Mouse (Mus musculus) MEL (cell line): ENCODE data around the gene Klra1. TPM values are rescaled to one million over a fixed set of nuclear protein-coding genes. Genes with fewer than 3 reads are reported as not detected.

ENCODE experiments used
- DNase-seq: peaks from one replicate; pipeline ENCODE4 v3.0.0; 2011; ENCODE audit warnings: low read depth, low spot score
- H3K27ac ChIP-seq: 2 replicates; pipeline ENCODE4 v1.5.1; 2012; ENCODE audit warnings: low read depth, mild to moderate bottlenecking, control low read depth, low read length, moderate library complexity; ENCODE audit not compliant: control insufficient read depth
- H3K27me3 ChIP-seq, 2 experiments: fragments of 150-350 bp in 1 of 2; sonication (generic) in 1 of 2; 2 replicates each; pipeline ENCODE4 v1.6.1; 2012; ENCODE audit warnings: low read length in 2 of 2, mild to moderate bottlenecking in 2 of 2, improper control_type of control experiment in 1 of 2, moderate library complexity in 1 of 2; ENCODE audit not compliant: insufficient read depth in 2 of 2, control insufficient read depth in 1 of 2
- H3K36me3 ChIP-seq, 2 experiments: 2 replicates each; pipeline ENCODE4 v1.6.1; 2012 to 2014; ENCODE audit warnings: low read length in 2 of 2, improper control_type of control experiment in 1 of 2, inconsistent platforms in 1 of 2, mild to moderate bottlenecking in 1 of 2; ENCODE audit not compliant: insufficient read depth in 2 of 2, control insufficient read depth in 1 of 2
- H3K4me1 ChIP-seq, 2 experiments: fragments of 150-350 bp in 1 of 2; sonication (generic) in 1 of 2; 2 replicates each; pipeline ENCODE4 v1.6.1; 2012; ENCODE audit warnings: low read length in 2 of 2, improper control_type of control experiment in 1 of 2, mild to moderate bottlenecking in 1 of 2; ENCODE audit not compliant: insufficient read depth in 2 of 2, control insufficient read depth in 1 of 2
- H3K4me3 ChIP-seq, 2 experiments: fragments of 150-350 bp in 1 of 2; sonication (generic) in 1 of 2; 2 replicates each; pipeline ENCODE4 v1.5.1; 2012; ENCODE audit warnings: low read depth in 2 of 2, low read length in 2 of 2, mild to moderate bottlenecking in 2 of 2, moderate library complexity in 2 of 2, control low read depth in 1 of 2, improper control_type of control experiment in 1 of 2; ENCODE audit not compliant: control insufficient read depth in 1 of 2, insufficient read depth in 1 of 2
- H3K79me2 ChIP-seq: 2 replicates; pipeline ENCODE4 v1.6.1; 2012; ENCODE audit warnings: mild to moderate bottlenecking, low read length, moderate library complexity; ENCODE audit not compliant: control insufficient read depth, poor library complexity, insufficient read depth
- H3K9ac ChIP-seq: 2 replicates; pipeline ENCODE4 v1.6.1; 2012; ENCODE audit warnings: low read depth, mild to moderate bottlenecking, control low read depth, low read length, moderate library complexity; ENCODE audit not compliant: control insufficient read depth, poor library complexity, severe bottlenecking
- H3K9me3 ChIP-seq: fragments of 150-350 bp; sonication (generic); replicated peaks from 2 replicates; pipeline ENCODE4 v1.6.1; 2012; ENCODE audit warnings: mild to moderate bottlenecking, low read length, improper control_type of control experiment, moderate library complexity; ENCODE audit not compliant: insufficient read depth
- BHLHE40 ChIP-seq: IDR thresholded peaks from 2 replicates; pipeline ENCODE4 v1.6.1; 2012; ENCODE audit warnings: low read depth, mild to moderate bottlenecking, inconsistent platforms, low read length, improper control_type of control experiment, borderline replicate concordance
- CTCF ChIP-seq, 3 experiments: IDR thresholded peaks in 2 of 3; conservative IDR thresholded peaks in 1 of 3; 2 replicates each; pipeline ENCODE4 v1.5.1; 2011 to 2012; ENCODE audit warnings: low read length in 3 of 3, low read depth in 2 of 3, mild to moderate bottlenecking in 2 of 3, improper control_type of control experiment in 1 of 3, inconsistent platforms in 1 of 3, mixed read lengths in 1 of 3, moderate library complexity in 1 of 3; ENCODE audit not compliant: control insufficient read depth in 1 of 3, insufficient read depth in 1 of 3, poor library complexity in 1 of 3, severe bottlenecking in 1 of 3
- JUND ChIP-seq: IDR thresholded peaks from 2 replicates; pipeline ENCODE4 v1.6.1; 2011; ENCODE audit warnings: low read depth, mild to moderate bottlenecking, improper control_type of control experiment, low read length
- MAFK ChIP-seq: IDR thresholded peaks from 2 replicates; pipeline ENCODE4 v1.6.1; 2011; ENCODE audit warnings: low read depth, mild to moderate bottlenecking, low read length, improper control_type of control experiment, borderline replicate concordance
- MXI1 ChIP-seq: IDR thresholded peaks from 2 replicates; pipeline ENCODE4 v1.6.1; 2011; ENCODE audit warnings: mild to moderate bottlenecking, low read depth, low read length, improper control_type of control experiment
- MYB ChIP-seq: IDR thresholded peaks from 2 replicates; pipeline ENCODE4 v1.6.1; 2011; ENCODE audit warnings: mild to moderate bottlenecking, low read depth, low read length, improper control_type of control experiment
- POLR2A ChIP-seq, 2 experiments: IDR thresholded peaks; 2 replicates each; pipeline ENCODE4 v1.6.1; 2011 to 2012; ENCODE audit warnings: low read length in 2 of 2, mild to moderate bottlenecking in 2 of 2, control low read depth in 1 of 2, improper control_type of control experiment in 1 of 2, low read depth in 1 of 2, moderate library complexity in 1 of 2; ENCODE audit not compliant: control insufficient read depth in 1 of 2, insufficient read depth in 1 of 2, poor library complexity in 1 of 2
- RCOR1 ChIP-seq: IDR thresholded peaks from 2 replicates; pipeline ENCODE4 v1.6.1; 2012; ENCODE audit warnings: low read depth, mild to moderate bottlenecking, inconsistent platforms, low read length, improper control_type of control experiment
- SMC3 ChIP-seq: IDR thresholded peaks from 2 replicates; pipeline ENCODE4 v1.6.1; 2011; ENCODE audit warnings: low read depth, low read length, improper control_type of control experiment
- TCF12 ChIP-seq: IDR thresholded peaks from 2 replicates; pipeline ENCODE4 v1.6.1; 2014; ENCODE audit warnings: low read depth, mild to moderate bottlenecking, inconsistent platforms, low read length, improper control_type of control experiment, moderate library complexity
- UBTF ChIP-seq: IDR thresholded peaks from 2 replicates; pipeline ENCODE4 v1.6.1; 2012; ENCODE audit warnings: low read depth, mild to moderate bottlenecking, inconsistent platforms, low read length, improper control_type of control experiment, moderate library complexity, borderline replicate concordance; ENCODE audit not compliant: insufficient read depth
- USF1 ChIP-seq: IDR thresholded peaks from 2 replicates; pipeline ENCODE4 v1.6.1; 2014; ENCODE audit warnings: low read depth, mild to moderate bottlenecking, inconsistent platforms, low read length, improper control_type of control experiment, moderate library complexity
- ZC3H11A ChIP-seq: IDR thresholded peaks from 2 replicates; pipeline ENCODE4 v1.6.1; 2012; ENCODE audit warnings: low read depth, mild to moderate bottlenecking, inconsistent platforms, low read length, improper control_type of control experiment
- ZNF384 ChIP-seq: IDR thresholded peaks from 2 replicates; pipeline ENCODE4 v1.6.1; 2012; ENCODE audit warnings: low read depth, mild to moderate bottlenecking, inconsistent platforms, low read length, improper control_type of control experiment
- polyA plus RNA-seq, 2 experiments: library from polyadenylated mRNA; stranded (reverse) in 1 of 2; unstranded in 1 of 2; fragments of >175 nt in 1 of 2; fragments of >200 nt in 1 of 2; gene quantifications; 2 replicates each; pipeline versions ENCODE4 v1.2.1 to v1.2.4; 2012; ENCODE audit warnings: low replicate concordance in 2 of 2, low read depth in 1 of 2; ENCODE audit not compliant: insufficient read length in 2 of 2, insufficient read depth in 1 of 2, missing spikeins in 1 of 2
- total RNA-seq: library from RNA; depleted of rRNA; stranded (reverse); fragments of 300-350 nt; gene quantifications from 2 replicates; pipeline ENCODE4 v1.2.3, GENCODE M21; 2012; rRNA removed

The Klra1 gene
- 0.12 TPM in 1 of 2 replicates, not detected in the other for total RNA-seq
- polyA plus RNA-seq: under 1 TPM in 1 of 2 experiments, not detected in 1; 0.10 TPM

DNA sequence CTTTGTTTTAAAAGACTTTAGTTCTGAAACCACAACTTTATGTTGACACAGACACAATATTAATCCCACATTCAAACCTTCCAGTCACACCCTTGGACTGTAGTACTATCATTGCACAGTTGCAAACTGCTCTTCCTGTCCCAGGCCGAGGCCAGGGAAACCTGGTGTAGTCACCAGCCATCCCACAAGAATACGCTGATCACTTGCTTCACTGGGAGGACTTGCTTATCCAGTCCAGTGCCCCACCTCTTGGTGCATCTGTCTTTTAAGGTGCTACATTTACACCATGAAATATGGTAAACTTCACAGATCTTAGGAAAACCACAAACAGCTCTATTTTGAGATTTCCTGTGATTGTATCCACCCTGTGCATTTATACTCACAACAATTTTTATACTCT lies at the start of gene Klra1:
Gene Klra1 (minus strand): TSS at position 125 of the 400 bp plus-strand sequence.
- no peaks in the 10 kb centered on the region for H3K9me3 ChIP-seq
- no peak within 1 kb of the TSS for H3K9ac ChIP-seq
- DNase-seq: no peak
- TF ChIP-seq MAFK (no peak), RCOR1 (0 out of 2 replicates have a peak, but pooled peaks have one; percentile 28), TCF12 (no peak), MXI1 (peak; percentile 47; the same call in 1 of the 2 replicates), MYB (no peak)
- H3K27ac ChIP-seq: no peak within 1 kb of the TSS; the same call in 1 of the 2 replicates
- H3K79me2 ChIP-seq: no peaks in the 10 kb centered on the region
- H3K36me3 ChIP-seq: peaks cover 0 to 19% of the 10 kb centered on the region in 2 experiments; a peak in 2 of 4 replicates
- no peak within 1 kb of the TSS for H3K4me3 ChIP-seq
- no peaks in the 10 kb centered on the region for H3K27me3 ChIP-seq
- H3K4me1 ChIP-seq: peaks cover 4 to 14% of the 10 kb centered on the region in 2 experiments; a peak in 3 of 4 replicates

- Histone ChIP-seq H3K9me3 (no peaks in the 10 kb centered on the region), H3K27ac (no peak overlapping the region), H3K4me3 (no peak overlapping the region), H3K79me2 (no peaks in the 10 kb centered on the region), H3K4me1 (no peaks in the 10 kb centered on the region), H3K27me3 (no peaks in the 10 kb centered on the region), H3K9ac (no peak overlapping the region), H3K36me3 (no peaks in the 10 kb centered on the region)
- TF ChIP-seq CTCF (IDR thresholded peaks at IDR 0.05 in 2 of 3, conservative IDR thresholded peaks at IDR 0.05 in 1 of 3; ENCODE audit: control insufficient read depth in 1 of 3, insufficient read depth in 1 of 3, low read depth in 2 of 3, low read length in 3 of 3, poor library complexity in 1 of 3, severe bottlenecking in 1 of 3): no peak
- no peak for TF ChIP-seq ZC3H11A
- no peak for TF ChIP-seq USF1
- TF ChIP-seq POLR2A (IDR thresholded peaks at IDR 0.05; ENCODE audit: control insufficient read depth in 1 of 2, insufficient read depth in 1 of 2, low read depth in 1 of 2, low read length in 2 of 2, poor library complexity in 1 of 2): no peak
- TF ChIP-seq JUND: no peak
- TF ChIP-seq SMC3: no peak
- no peak for TF ChIP-seq UBTF
- DNase-seq: no peak
Measured at GRCm38 (mm10) chr6:130429511-130429910, 42.8 kb upstream of the Klra1 start.

- Histone ChIP-seq H3K4me1 (no peaks in the 10 kb centered on the region), H3K9me3 (no peaks in the 10 kb centered on the region), H3K9ac (no peak overlapping the region), H3K4me3 (no peak overlapping the region), H3K36me3 (no peaks in the 10 kb centered on the region), H3K27me3 (no peaks in the 10 kb centered on the region), H3K79me2 (no peaks in the 10 kb centered on the region), H3K27ac (no peak overlapping the region)
- TF ChIP-seq BHLHE40: 0 out of 2 replicates have a peak, but pooled peaks have one; percentile 8
- TF ChIP-seq ZNF384: no peak
- no peak for DNase-seq
Measured at GRCm38 (mm10) chr6:130419158-130419557, 32.5 kb upstream of the Klra1 start.
